Mouse (Mus musculus): Measurements from ENCODE around the gene Eras. TPM values are rescaled to one million over a fixed set of nuclear protein-coding genes. Genes with fewer than 3 reads are reported as not detected.
"Not testable (repeated sequence)": the region's sequence is repeated elsewhere in the genome, so short reads cannot be mapped to it uniquely, and the experiment has no call there.

Eras gene
- polyA plus RNA-seq, 1 experiment from 2014 or later = not detected

DNA sequence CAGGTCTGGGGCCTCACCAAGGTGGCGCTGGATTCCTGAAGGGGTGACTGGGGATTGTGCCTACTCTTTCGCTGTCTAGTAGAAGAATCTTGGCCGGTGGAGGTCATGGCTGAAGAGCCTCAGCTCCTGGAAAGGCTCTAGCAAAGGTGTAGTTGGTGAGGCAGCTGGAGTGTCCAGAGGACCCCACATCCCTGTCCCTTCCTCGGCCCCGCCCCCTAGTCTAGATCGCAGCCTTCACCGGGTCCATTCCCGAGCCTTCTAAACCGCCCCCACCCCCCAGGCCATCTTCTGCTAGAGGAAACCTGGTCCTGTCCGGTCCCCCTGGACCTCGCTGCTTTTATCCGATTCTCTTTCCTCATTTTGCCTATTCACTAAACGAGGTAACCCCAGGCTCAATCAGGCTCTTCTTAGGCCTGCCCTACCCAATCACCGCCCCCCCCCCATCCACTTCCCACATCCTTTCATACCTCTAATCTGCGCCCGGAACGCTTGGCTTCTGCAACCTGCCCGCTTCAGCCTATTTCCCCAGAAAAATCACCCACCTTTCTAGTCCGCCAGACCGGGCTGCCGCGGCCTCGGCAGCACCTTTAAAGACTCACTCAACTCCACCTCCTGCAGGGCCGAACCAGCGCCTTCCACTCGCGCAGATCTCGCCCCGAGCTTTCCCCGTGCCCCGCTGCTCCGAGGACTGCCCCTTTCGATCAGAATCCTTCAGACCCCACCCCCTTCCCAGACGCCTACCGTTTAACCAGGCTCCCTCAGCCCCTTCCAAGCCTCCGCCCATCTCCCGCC lies 18.9 kb upstream of the Eras start, which contains the start of gene Hdac6:
TSS of gene Hdac6 (minus strand) at position 782 of the 792 bp plus-strand sequence.
- H3K27me3 ChIP-seq = peaks cover 4% of the 10 kb centered on the region
- ATAC-seq (peak; percentile 89), DNase-seq (ENCODE audit: low read depth, low spot score) (no peak)
- no peak for TF ChIP-seq CTCF (IDR thresholded peaks at IDR 0.05)
- ChIA-PET CTCF (no interaction called here), POLR2A (interaction anchor here (0.6 kb wide), 1 partner anchor 189 kb away, joined by 3 read pairs; no protein-coding TSS in a partner anchor)
- in situ Hi-C loops (cut with MboI; ENCODE audit: low pct_unique_long_range_greater_than_20kb) = no loop called here

DNA sequence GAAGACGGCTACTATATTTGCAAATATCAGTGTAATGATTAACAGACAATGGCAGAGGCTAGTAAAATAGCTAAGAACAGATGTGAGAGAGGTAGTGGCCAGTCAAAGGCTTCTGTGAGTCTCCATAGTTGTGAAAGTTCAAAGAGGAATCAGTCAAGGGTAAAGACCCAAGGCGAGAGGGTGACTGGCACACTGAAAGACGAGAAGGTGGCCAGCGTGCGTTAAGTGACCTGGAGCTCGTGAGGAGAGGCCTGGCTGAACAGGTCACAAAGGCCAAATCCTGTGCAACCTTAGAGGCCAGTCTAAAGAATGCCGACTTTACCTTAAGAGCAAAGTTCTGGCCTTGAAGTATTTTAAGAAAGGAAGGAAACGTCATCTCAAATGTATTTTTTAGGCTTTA lies 17.2 kb upstream of the Eras start:
- DNase-seq (ENCODE audit: low read depth, low spot score) (no peak), ATAC-seq (no peak)
- ChIA-PET POLR2A (interaction anchor here (0.8 kb wide), 1 partner anchor 17 kb away, joined by 3 read pairs; the partner anchor contains the start of gene Eras), CTCF (no interaction called here)
- in situ Hi-C loops (cut with MboI; ENCODE audit: low pct_unique_long_range_greater_than_20kb) = no loop called here
- peaks cover 5% of the 10 kb centered on the region for H3K27me3 ChIP-seq
- no peak for TF ChIP-seq CTCF (IDR thresholded peaks at IDR 0.05)

DNA sequence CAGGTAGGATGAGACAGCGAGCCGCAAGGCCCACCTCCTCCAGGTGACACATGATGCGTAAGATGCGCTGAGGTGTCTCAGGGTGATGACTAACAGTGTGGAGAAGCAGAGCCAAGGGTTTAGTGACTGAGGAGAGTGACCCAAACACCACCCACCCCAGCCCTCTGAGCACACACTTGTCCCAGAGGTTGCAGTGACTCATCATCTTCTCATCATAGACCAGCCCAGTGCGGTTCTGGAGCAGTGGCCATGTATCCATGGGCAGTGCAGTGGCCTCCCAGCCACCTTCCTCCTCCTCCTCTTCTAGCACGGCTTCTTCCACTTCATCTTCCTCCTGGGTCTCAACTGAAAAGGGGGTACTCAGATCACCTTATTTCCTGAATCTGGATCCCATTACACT lies 9.3 kb upstream of the Eras start:
- CTCF ChIA-PET = no interaction called here

DNA sequence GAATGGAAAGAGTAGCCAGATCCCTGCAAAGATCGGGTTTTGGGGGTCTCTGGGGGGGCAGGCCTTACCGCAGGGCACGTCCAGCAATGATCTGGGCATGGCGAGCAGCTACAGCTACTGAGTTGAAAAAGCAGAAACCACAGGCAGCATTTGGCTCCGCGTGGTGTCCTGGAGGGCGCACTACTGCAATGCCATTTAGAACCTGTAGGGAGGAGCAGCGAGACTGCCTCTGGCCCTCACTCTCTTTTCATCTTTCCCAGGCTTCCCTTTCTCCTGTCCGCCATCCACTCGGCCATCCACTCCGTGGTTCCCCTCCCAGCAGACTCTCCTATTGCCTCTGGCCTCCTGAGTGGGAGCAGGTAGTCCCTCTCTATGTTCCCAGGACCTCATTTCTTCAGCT lies 8.5 kb upstream of the Eras start:
- peaks cover 7% of the 10 kb centered on the region for H3K27me3 ChIP-seq
- CTCF ChIA-PET = no interaction called here
- POLR2A ChIA-PET = no interaction called here
- in situ Hi-C loops (cut with MboI; ENCODE audit: low pct_unique_long_range_greater_than_20kb) = no loop called here
- no peak for TF ChIP-seq CTCF (IDR thresholded peaks at IDR 0.05)
- DNase-seq (ENCODE audit: low read depth, low spot score) (no peak), ATAC-seq (no peak)

More for the DNA sequence above, 9.3 kb upstream of the Eras start:
- DNase-seq (ENCODE audit: low read depth, low spot score) = no peak
- POLR2A ChIA-PET = no interaction called here
- H3K27me3 ChIP-seq = peaks cover 10% of the 10 kb centered on the region
- peak; percentile 54 for ATAC-seq
- in situ Hi-C loops (cut with MboI; ENCODE audit: low pct_unique_long_range_greater_than_20kb) = no loop called here
- no peak for TF ChIP-seq CTCF (IDR thresholded peaks at IDR 0.05)

DNA sequence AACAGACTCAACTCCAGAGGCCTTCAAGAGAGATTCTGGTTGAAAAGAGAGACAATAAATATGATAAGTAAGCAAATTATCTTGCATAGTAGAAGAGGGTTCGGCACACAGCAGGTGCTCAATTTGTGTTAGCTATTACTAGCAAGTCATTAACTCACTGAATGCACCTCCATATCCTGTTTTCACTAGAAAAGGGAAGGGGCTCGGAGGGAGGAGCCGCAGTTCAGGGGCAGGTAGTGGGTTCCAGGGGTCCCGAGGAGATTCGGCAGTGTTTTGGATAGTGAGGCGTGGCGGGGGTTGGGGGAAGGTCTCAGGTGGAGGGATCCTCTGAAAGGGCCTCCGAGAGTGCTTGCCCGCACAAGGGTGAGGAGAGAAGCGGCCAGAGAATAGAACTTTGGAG lies 1.3 kb downstream of the Eras start:
- ChIA-PET CTCF (interaction anchor here (1.3 kb wide), 1 partner anchor 91 kb away, joined by 3 read pairs; no protein-coding TSS in a partner anchor), POLR2A (no interaction called here)
- DNase-seq (ENCODE audit: low read depth, low spot score) (no peak), ATAC-seq (no peak)
- TF ChIP-seq CTCF (IDR thresholded peaks at IDR 0.05) = no peak
- H3K27me3 ChIP-seq = peaks cover 33% of the 10 kb centered on the region
- in situ Hi-C loops (cut with MboI; ENCODE audit: low pct_unique_long_range_greater_than_20kb) = no loop called here

DNA sequence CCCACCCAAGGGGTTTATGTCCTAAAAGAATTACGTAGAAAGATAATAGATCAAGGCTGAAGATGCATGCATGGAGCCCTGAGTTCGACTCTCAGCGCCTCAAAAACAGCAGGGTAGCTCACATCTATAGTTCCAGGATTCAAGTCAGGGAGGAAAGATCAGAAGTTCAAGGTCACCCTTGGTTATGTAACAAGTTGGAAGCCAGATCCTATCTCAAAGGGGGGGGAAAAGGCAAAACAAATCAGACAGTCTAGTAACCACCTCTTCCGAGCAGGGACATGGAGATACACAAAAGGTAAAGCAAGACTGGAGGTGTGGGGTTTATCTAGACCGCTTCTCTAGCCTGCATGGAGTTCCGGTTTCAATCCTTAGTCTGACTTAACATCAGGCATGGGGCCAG lies 2.1 kb downstream of the Eras start:
- H3K27me3 ChIP-seq = peaks cover 33% of the 10 kb centered on the region
- DNase-seq (ENCODE audit: low read depth, low spot score) = no peak
- ChIA-PET POLR2A (no interaction called here), CTCF (interaction anchor here (1.3 kb wide), 1 partner anchor 91 kb away, joined by 3 read pairs; no protein-coding TSS in a partner anchor)
- no peak for ATAC-seq
- TF ChIP-seq CTCF (IDR thresholded peaks at IDR 0.05) = no peak
- in situ Hi-C loops (cut with MboI; ENCODE audit: low pct_unique_long_range_greater_than_20kb) = no loop called here

DNA sequence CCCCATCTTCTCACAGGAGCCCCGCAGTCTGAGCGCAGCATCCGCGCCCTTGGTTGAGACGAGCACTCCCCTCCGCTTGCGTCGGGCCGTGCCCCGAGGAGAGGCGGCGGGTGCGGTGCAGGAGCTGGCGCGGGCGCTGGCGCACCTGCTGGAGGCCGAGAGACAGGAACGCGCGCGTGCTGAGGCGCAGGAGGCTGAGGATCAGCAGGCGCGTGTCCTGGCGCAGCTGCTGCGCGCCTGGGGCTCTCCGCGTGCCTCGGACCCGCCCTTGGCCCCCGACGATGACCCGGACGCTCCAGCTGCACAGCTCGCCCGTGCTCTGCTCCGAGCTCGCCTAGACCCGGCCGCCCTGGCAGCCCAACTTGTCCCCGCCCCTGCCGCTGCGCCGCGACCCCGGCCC lies 6.4 kb downstream of the Eras start:
- H3K27me3 ChIP-seq = peaks cover 34% of the 10 kb centered on the region
- ATAC-seq (no peak), DNase-seq (ENCODE audit: low read depth, low spot score) (no peak)
- ChIA-PET CTCF (no interaction called here), POLR2A (no interaction called here)
- in situ Hi-C loops (cut with MboI; ENCODE audit: low pct_unique_long_range_greater_than_20kb) = no loop called here
- TF ChIP-seq CTCF (IDR thresholded peaks at IDR 0.05) = no peak

DNA sequence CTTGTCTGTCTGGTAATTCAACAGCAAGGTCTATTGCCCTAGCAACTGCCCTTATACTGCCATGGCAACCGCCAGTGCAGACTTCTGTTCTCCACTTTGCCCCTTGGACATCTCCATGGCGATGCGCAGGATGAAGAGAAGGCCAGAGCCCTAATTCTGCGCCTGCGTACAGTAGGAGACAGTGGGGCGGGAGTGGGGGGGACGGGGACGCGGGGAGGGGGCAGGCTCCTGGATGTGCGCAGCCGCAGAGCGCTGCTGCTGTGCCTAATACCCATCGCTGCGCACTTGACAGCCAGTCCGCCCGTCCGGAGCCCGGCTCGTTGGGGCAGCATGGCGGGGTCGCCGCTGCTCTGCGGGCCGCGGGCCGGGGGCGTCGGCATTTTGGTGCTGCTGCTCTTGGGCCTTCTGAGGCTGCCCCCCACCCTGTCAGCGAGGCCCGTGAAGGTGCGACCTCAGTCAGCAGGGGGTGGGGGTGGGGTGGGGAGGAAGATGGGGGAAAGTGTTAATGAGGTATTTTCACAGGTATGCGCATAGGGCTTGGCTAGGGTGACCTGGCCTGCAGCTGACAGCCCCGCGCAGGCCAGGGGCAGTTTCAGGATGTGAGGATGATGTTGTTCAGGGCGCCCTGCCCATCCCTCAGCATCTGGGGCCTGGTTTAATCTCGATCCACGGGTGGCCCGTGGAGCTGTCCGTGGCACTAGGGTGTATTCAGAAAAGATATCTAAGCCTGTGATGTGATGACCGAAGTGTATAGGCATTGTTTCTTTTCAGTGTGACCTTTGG lies 8.6 kb downstream of the Eras start, which contains the start of gene Pcsk1n:
TSS of gene Pcsk1n (plus strand) at position 222 of the 783 bp plus-strand sequence.
- in situ Hi-C loops (cut with MboI; ENCODE audit: low pct_unique_long_range_greater_than_20kb) = no loop called here
- POLR2A ChIA-PET = no interaction called here
- DNase-seq (ENCODE audit: low read depth, low spot score) (no peak), ATAC-seq (no peak)
- CTCF ChIA-PET = no interaction called here
- TF ChIP-seq CTCF (IDR thresholded peaks at IDR 0.05) = no peak
- H3K27me3 ChIP-seq = peaks cover 24% of the 10 kb centered on the region

DNA sequence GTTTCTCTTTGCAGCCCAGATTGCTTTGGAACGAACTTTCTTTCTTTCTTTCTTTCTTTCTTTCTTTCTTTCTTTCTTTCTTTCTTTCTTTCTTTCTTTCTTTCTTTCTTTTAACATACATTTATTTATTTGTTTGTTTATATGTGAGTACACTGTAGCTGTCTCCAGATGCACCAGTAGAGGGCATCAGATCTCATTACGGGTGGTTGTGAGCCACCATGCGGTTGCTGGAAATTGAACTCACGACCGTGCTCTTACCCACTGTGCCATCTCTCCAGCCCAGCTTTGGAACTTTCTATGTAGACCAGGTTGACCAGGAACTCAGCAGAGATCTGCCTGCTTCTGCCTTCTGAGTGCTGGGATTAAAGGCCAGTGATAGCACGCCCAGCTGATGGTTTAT lies 10.4 kb downstream of the Eras start:
- DNase-seq (ENCODE audit: low read depth, low spot score); CTCF ChIA-PET; H3K27me3 ChIP-seq; ATAC-seq; POLR2A ChIA-PET; in situ Hi-C loops (cut with MboI; ENCODE audit: low pct_unique_long_range_greater_than_20kb): not testable (repeated sequence)

DNA sequence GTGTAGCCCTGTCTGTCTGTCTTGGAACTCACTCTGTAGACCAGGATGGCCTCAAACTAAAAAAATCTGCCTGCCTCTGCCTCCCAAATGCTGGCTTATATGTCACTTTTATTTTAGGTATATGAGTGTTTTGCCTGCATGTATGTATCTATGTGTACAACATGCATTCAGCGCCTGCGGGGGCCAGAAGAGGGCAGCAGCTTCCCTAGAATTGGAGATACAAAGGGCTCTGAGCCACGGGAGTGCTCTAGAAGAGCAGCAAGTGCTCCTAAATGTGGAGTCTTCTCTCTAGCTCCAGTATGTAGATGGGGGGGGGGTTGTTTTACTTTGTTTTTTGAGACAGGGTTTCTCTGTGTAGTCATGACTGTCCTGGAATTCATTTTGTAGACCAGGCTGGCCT lies 12.7 kb downstream of the Eras start:
- H3K27me3 ChIP-seq; ATAC-seq; DNase-seq (ENCODE audit: low read depth, low spot score); in situ Hi-C loops (cut with MboI; ENCODE audit: low pct_unique_long_range_greater_than_20kb): not testable (repeated sequence)
- ChIA-PET CTCF (interaction anchor here (1.3 kb wide), 1 partner anchor 102 kb away, joined by 3 read pairs; no protein-coding TSS in a partner anchor), POLR2A (interaction anchor here (0.6 kb wide), 1 partner anchor 28 kb away, joined by 4 read pairs; no protein-coding TSS in a partner anchor)

DNA sequence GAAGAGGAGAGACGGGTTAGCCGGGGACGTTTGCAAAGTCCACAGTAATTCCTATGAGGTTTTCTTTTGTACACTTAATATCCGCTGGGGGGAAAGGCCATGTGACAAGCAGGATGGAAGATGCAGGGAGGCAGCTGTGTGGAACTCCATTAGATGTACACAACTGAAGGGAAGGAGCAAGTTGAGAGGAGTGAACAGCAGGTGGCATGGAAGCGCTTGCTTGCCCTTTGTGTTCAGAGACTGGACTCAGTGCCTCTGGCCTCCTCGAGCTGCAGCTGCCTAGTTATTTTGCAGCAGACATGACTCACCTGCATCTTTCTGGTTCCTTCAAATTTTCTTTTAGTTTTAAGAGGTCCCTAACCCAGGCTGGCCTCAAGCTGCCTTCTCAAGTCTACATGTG lies 17.9 kb downstream of the Eras start:
- POLR2A ChIA-PET = no interaction called here
- in situ Hi-C loops (cut with MboI; ENCODE audit: low pct_unique_long_range_greater_than_20kb) = loop anchor here (5.0 kb wide), 2 partner anchors 107 to 202 kb away; partner anchors contain the start of gene Glod5
- CTCF ChIA-PET = interaction anchor here (0.6 to 5.2 kb wide), 4 partner anchors 9 to 147 kb away, joined by 3 to 60 read pairs (median 6); partner anchors contain the start of gene Glod5

DNA sequence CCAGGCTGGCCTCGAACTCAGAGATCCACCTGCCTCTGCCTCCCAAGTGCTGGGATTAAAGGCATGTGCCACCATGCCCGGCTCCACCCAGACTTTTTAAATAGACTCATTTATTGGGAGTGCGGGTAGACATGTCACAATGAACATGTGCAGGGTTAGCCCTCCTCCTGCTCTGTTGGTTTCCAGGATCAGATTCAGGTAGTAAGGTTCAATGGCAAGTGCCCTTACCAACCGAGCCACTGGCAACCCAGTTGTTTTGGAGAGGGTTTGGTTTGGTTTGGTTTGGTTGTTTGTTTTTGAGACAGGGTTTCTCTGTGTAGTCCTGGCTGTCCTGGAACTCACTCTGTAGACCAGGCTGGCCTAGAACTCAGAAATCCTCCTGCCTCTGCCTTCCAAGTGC lies 19.2 kb downstream of the Eras start, which contains the start of gene Gm10490:
TSS of gene Gm10490 (plus strand) at position 301 of the 400 bp plus-strand sequence.
- CTCF ChIA-PET = not testable (repeated sequence)

More for the DNA sequence above, 17.9 kb downstream of the Eras start:
- DNase-seq (ENCODE audit: low read depth, low spot score) (no peak), ATAC-seq (no peak)
- peak; percentile 56 for TF ChIP-seq CTCF (IDR thresholded peaks at IDR 0.05)
- no peaks in the 10 kb centered on the region for H3K27me3 ChIP-seq

More for the DNA sequence above, 19.2 kb downstream of the Eras start, which contains the start of gene Gm10490:
- ATAC-seq; in situ Hi-C loops (cut with MboI; ENCODE audit: low pct_unique_long_range_greater_than_20kb); H3K27me3 ChIP-seq; POLR2A ChIA-PET; DNase-seq (ENCODE audit: low read depth, low spot score): not testable (repeated sequence)
